Mouse (Mus musculus) heart, embryonic 10.5 days (tissue): ENCODE measurements around the gene Zfp37. TPM values are rescaled to one million over a fixed set of nuclear protein-coding genes. Genes with fewer than 3 reads are reported as not detected.

Source experiments
- DNase-seq: peaks from one replicate; pipeline ENCODE4 v3.0.0-alpha.2; 2017; ENCODE audit warnings: low spot score
- H3K27ac ChIP-seq: fragments of 300-500 bp; sonication (generic); 2 replicates; pipeline ENCODE4 v1.5.1; 2016; ENCODE audit warnings: mild to moderate bottlenecking
- H3K27me3 ChIP-seq: fragments of 300-500 bp; sonication (generic); 2 replicates; pipeline ENCODE4 v1.6.1; 2016; ENCODE audit warnings: mild to moderate bottlenecking; ENCODE audit not compliant: poor library complexity, insufficient read depth, severe bottlenecking
- H3K36me3 ChIP-seq: fragments of 300-500 bp; sonication (generic); 2 replicates; pipeline ENCODE4 v1.6.1; 2016; ENCODE audit warnings: mild to moderate bottlenecking, moderate library complexity
- H3K4me1 ChIP-seq: fragments of 300-500 bp; sonication (generic); 2 replicates; pipeline ENCODE4 v1.6.1; 2016; ENCODE audit warnings: mild to moderate bottlenecking
- H3K4me3 ChIP-seq: fragments of 300-500 bp; sonication (generic); 2 replicates; pipeline ENCODE4 v1.5.1; 2016; ENCODE audit warnings: mild to moderate bottlenecking, moderate library complexity
- H3K9me3 ChIP-seq: fragments of 300-500 bp; sonication (generic); 2 replicates; pipeline ENCODE4 v1.6.1; 2016; ENCODE audit warnings: mild to moderate bottlenecking, moderate library complexity
- WGBS: fragments of 180-500 bp; shearing (Covaris S2); methylation state at CpG from one replicate; pipeline ENCODE4 v1.1.7; 2016; 5-methylcytosine and 5-hydroxymethylcytosine counted together
- polyA plus RNA-seq: library from polyadenylated mRNA; unstranded; fragments of >200 nt; fragmentation: Nextera tagmentation; extraction: Ambion mirVana; gene quantifications from 2 replicates; pipeline ENCODE4 v1.2.1, GENCODE M21; 2016

The Zfp37 gene
- polyA plus RNA-seq, 1 experiment from 2014 or later, result 9.8 TPM

GRCm38 (mm10) chr4:62254551-62254950, 23.7 kb upstream of the Zfp37 start:
- Histone ChIP-seq H3K36me3 (no peaks in the 10 kb centered on the region), H3K27me3 (no peaks in the 10 kb centered on the region), H3K27ac (no peak overlapping the region), H3K4me1 (no peaks in the 10 kb centered on the region), H3K9me3 (no peaks in the 10 kb centered on the region), H3K4me3 (no peak overlapping the region)
- no peak for DNase-seq
- WGBS, result 54% methylated on average over 8 of the region's 8 CpGs

GRCm38 (mm10) chr4:62251776-62252175, 20.9 kb upstream of the Zfp37 start:
- 86% methylated on average over 4 of the region's 4 CpGs for WGBS

GRCm38 (mm10) chr4:62250896-62251544, 20.2 kb upstream of the Zfp37 start:
- Histone ChIP-seq H3K4me3 (no peak overlapping the region), H3K4me1 (no peaks in the 10 kb centered on the region), H3K9me3 (no peaks in the 10 kb centered on the region), H3K27ac (no peak overlapping the region), H3K27me3 (no peaks in the 10 kb centered on the region), H3K36me3 (no peaks in the 10 kb centered on the region)
- peak; percentile 55 for DNase-seq
- 37% methylated on average over 3 of the region's 3 CpGs for WGBS

More at GRCm38 (mm10) chr4:62251776-62252175, 20.9 kb upstream of the Zfp37 start:
- Histone ChIP-seq H3K4me1 (no peaks in the 10 kb centered on the region), H3K36me3 (no peaks in the 10 kb centered on the region), H3K4me3 (no peak overlapping the region), H3K27me3 (no peaks in the 10 kb centered on the region), H3K27ac (no peak overlapping the region), H3K9me3 (no peaks in the 10 kb centered on the region)
- peak; percentile 52 for DNase-seq

GRCm38 (mm10) chr4:62248328-62248727, 17.5 kb upstream of the Zfp37 start:
- Histone ChIP-seq H3K36me3 (no peaks in the 10 kb centered on the region), H3K27ac (no peak overlapping the region), H3K27me3 (no peaks in the 10 kb centered on the region), H3K4me3 (no peak overlapping the region), H3K4me1 (no peaks in the 10 kb centered on the region), H3K9me3 (no peaks in the 10 kb centered on the region)
- DNase-seq, result peak; percentile 53
- 29% methylated on average over 4 of the region's 4 CpGs for WGBS

GRCm38 (mm10) chr4:62240586-62240985, 9.7 kb upstream of the Zfp37 start:
- Histone ChIP-seq H3K27me3 (no peaks in the 10 kb centered on the region), H3K4me1 (no peaks in the 10 kb centered on the region), H3K27ac (no peak overlapping the region), H3K9me3 (0 out of 2 replicates have a peak, but pooled peaks cover 5% of the 10 kb centered on the region), H3K4me3 (no peak overlapping the region), H3K36me3 (no peaks in the 10 kb centered on the region)
- peak; percentile 61 for DNase-seq
- WGBS, result 59% methylated on average over 6 of the region's 6 CpGs

- DNase-seq, result peak; percentile 51
- 64% methylated on average over 1 of the region's 1 CpGs for WGBS
- no peak overlapping the region for H3K27ac ChIP-seq
- H3K27me3 ChIP-seq, result no peaks in the 10 kb centered on the region
- no peaks in the 10 kb centered on the region for H3K9me3 ChIP-seq
- no peaks in the 10 kb centered on the region for H3K4me1 ChIP-seq
- no peaks in the 10 kb centered on the region for H3K36me3 ChIP-seq
- H3K4me3 ChIP-seq, result no peak overlapping the region
These were observed 694 bp downstream of the Zfp37 start for GRCm38 (mm10) chr4:62230153-62230552.

- 83% methylated on average over 7 of the region's 7 CpGs for WGBS
- Histone ChIP-seq H3K4me3 (no peak overlapping the region), H3K27ac (no peak overlapping the region), H3K27me3 (no peaks in the 10 kb centered on the region), H3K4me1 (no peaks in the 10 kb centered on the region), H3K9me3 (no peaks in the 10 kb centered on the region), H3K36me3 (no peaks in the 10 kb centered on the region)
- peak; percentile 64 for DNase-seq
These were observed 1.4 kb downstream of the Zfp37 start for GRCm38 (mm10) chr4:62229448-62229847.

GRCm38 (mm10) chr4:62228391-62228790, 2.5 kb downstream of the Zfp37 start:
- 28% methylated on average over 10 of the region's 10 CpGs for WGBS
- H3K27ac ChIP-seq, result no peak overlapping the region
- H3K9me3 ChIP-seq, result no peaks in the 10 kb centered on the region
- H3K4me1 ChIP-seq, result no peaks in the 10 kb centered on the region
- no peaks in the 10 kb centered on the region for H3K36me3 ChIP-seq
- no peak overlapping the region for H3K4me3 ChIP-seq
- H3K27me3 ChIP-seq, result no peaks in the 10 kb centered on the region
- DNase-seq, result no peak

- 0 out of 2 replicates have a peak, but pooled peaks cover 2% of the 10 kb centered on the region for H3K9me3 ChIP-seq
- no peak overlapping the region for H3K4me3 ChIP-seq
- H3K27me3 ChIP-seq, result no peaks in the 10 kb centered on the region
- no peak for DNase-seq
- H3K36me3 ChIP-seq, result no peaks in the 10 kb centered on the region
- no peak overlapping the region for H3K27ac ChIP-seq
- no peaks in the 10 kb centered on the region; the same call in 1 of the 2 replicates for H3K4me1 ChIP-seq
- WGBS, result 78% methylated on average over 2 of the region's 2 CpGs
These were observed 17.4 kb downstream of the Zfp37 start for GRCm38 (mm10) chr4:62213490-62213889.

GRCm38 (mm10) chr4:62210035-62210434, 20.8 kb downstream of the Zfp37 start:
- Histone ChIP-seq H3K27ac (peak overlapping the region; percentile 89; the same call in 1 of the 2 replicates), H3K4me1 (peaks cover 6% of the 10 kb centered on the region; the same call in 1 of the 2 replicates), H3K4me3 (no peak overlapping the region), H3K36me3 (no peaks in the 10 kb centered on the region), H3K27me3 (no peaks in the 10 kb centered on the region), H3K9me3 (no peaks in the 10 kb centered on the region)
- WGBS, result 33% methylated on average over 4 of the region's 4 CpGs
- DNase-seq, result no peak

- DNase-seq, result no peak
- Histone ChIP-seq H3K27me3 (no peaks in the 10 kb centered on the region), H3K4me3 (peak overlapping the region; percentile 66), H3K27ac (peak overlapping the region; percentile 89), H3K4me1 (peaks cover 6% of the 10 kb centered on the region; the same call in 1 of the 2 replicates), H3K9me3 (no peaks in the 10 kb centered on the region), H3K36me3 (peaks cover 9% of the 10 kb centered on the region)
- WGBS, result 4% methylated on average over 19 of the region's 19 CpGs
These were observed 22.0 kb downstream of the Zfp37 start for GRCm38 (mm10) chr4:62208696-62209380.

- H3K36me3 ChIP-seq, result peaks cover 16% of the 10 kb centered on the region
- H3K27me3 ChIP-seq, result no peaks in the 10 kb centered on the region
- H3K9me3 ChIP-seq, result no peaks in the 10 kb centered on the region
- DNase-seq, result peak; percentile 93
- peak overlapping the region; percentile 89 for H3K27ac ChIP-seq
- peak overlapping the region; percentile 66 for H3K4me3 ChIP-seq
- H3K4me1 ChIP-seq, result peaks cover 6% of the 10 kb centered on the region; the same call in 1 of the 2 replicates
- WGBS, result under 1% methylated on average over 45 of the region's 45 CpGs
These were observed 22.8 kb downstream of the Zfp37 start for GRCm38 (mm10) chr4:62207851-62208695.
